Mouse (Mus musculus): ENCODE measurements around the gene Fam171a2. TPM values are rescaled to one million over a fixed set of nuclear protein-coding genes. Genes with fewer than 3 reads are reported as not detected.
A peak's percentile ranks its signal among the peaks of the same experiment; 100 is the strongest.

The Fam171a2 gene
- polyA plus RNA-seq, 1 experiment from 2014 or later, result 18.0 TPM

DNA sequence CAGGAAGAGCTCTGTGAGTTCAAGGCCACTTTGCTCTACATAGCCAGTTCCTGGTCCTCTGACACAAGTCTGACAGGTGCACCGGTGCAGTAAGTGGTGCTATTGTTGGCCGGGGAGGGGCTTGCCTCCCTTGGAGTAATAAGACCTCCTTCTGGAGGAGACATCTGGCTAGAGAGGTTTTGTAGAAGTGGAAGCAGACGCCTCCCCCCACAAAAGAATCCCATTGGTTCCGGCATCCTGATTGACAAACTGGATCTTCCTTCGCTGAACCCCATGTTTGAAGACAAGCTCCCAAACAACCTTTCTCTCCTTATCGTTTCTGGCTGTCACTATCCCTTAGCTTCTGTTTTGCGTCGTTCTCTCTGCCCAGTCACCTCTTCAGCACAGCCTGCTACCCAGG lies 845 bp upstream of the Fam171a2 start:
- Histone ChIP-seq H3K36me3 (peaks cover 6% of the 10 kb centered on the region), H3K27me3 (peaks cover 44% of the 10 kb centered on the region), H3K27ac (replicated peaks) (no peak overlapping the region; the same call in 1 of the 2 replicates), H3K9me3 (no peaks in the 10 kb centered on the region), H3K4me1 (peaks cover 42% of the 10 kb centered on the region), H3K4me3 (no peak overlapping the region), H3K9ac (replicated peaks) (no peak overlapping the region), H3K4me2 (replicated peaks) (no peak overlapping the region)
- no peak for ATAC-seq (ENCODE audit: low FRiP score, low read depth)
- WGBS, result 14% methylated on average over 8 of the region's 8 CpGs

GRCm38 (mm10) chr11:102446581-102447461 lies 661 bp downstream of the Fam171a2 start:
- peak overlapping the region; percentile 92 for H3K4me3 ChIP-seq
- peak overlapping the region; percentile 86 for H3K4me2 ChIP-seq (replicated peaks)
- no peaks in the 10 kb centered on the region for H3K9me3 ChIP-seq
- H3K4me1 ChIP-seq, result peaks cover 42% of the 10 kb centered on the region
- peak overlapping the region; percentile 97 for H3K27ac ChIP-seq (replicated peaks)
- H3K27me3 ChIP-seq, result peaks cover 37% of the 10 kb centered on the region
- H3K9ac ChIP-seq (replicated peaks), result peak overlapping the region; percentile 99
- WGBS, result under 1% methylated on average over 47 of the region's 49 CpGs
- peak; percentile 76 for ATAC-seq (ENCODE audit: low FRiP score, low read depth)
- H3K36me3 ChIP-seq, result peaks cover 18% of the 10 kb centered on the region

- no peak for ATAC-seq (ENCODE audit: low FRiP score, low read depth)
- peak overlapping the region; percentile 97 for H3K27ac ChIP-seq (replicated peaks)
These were observed 1.6 kb downstream of the Fam171a2 start for GRCm38 (mm10) chr11:102445891-102446361.

GRCm38 (mm10) chr11:102445264-102445890 lies 2.1 kb downstream of the Fam171a2 start:
- peak overlapping the region; percentile 86 for H3K4me2 ChIP-seq (replicated peaks)
- peak overlapping the region; percentile 99 for H3K9ac ChIP-seq (replicated peaks)
- peaks cover 31% of the 10 kb centered on the region for H3K27me3 ChIP-seq
- no peaks in the 10 kb centered on the region for H3K9me3 ChIP-seq
- WGBS, result 9% methylated on average over 10 of the region's 10 CpGs
- H3K4me1 ChIP-seq, result peaks cover 42% of the 10 kb centered on the region
- H3K4me3 ChIP-seq, result peak overlapping the region; percentile 92
- no peak for ATAC-seq (ENCODE audit: low FRiP score, low read depth)
- H3K36me3 ChIP-seq, result peaks cover 33% of the 10 kb centered on the region
- H3K27ac ChIP-seq (replicated peaks), result peak overlapping the region; percentile 97

More at GRCm38 (mm10) chr11:102445891-102446361, 1.6 kb downstream of the Fam171a2 start:
- H3K9me3 ChIP-seq, result no peaks in the 10 kb centered on the region
- H3K4me1 ChIP-seq, result peaks cover 42% of the 10 kb centered on the region
- WGBS, result 15% methylated on average over 7 of the region's 7 CpGs
- peak overlapping the region; percentile 99 for H3K9ac ChIP-seq (replicated peaks)
- H3K4me3 ChIP-seq, result peak overlapping the region; percentile 92
- H3K36me3 ChIP-seq, result peaks cover 27% of the 10 kb centered on the region
- H3K27me3 ChIP-seq, result peaks cover 32% of the 10 kb centered on the region
- peak overlapping the region; percentile 86 for H3K4me2 ChIP-seq (replicated peaks)

DNA sequence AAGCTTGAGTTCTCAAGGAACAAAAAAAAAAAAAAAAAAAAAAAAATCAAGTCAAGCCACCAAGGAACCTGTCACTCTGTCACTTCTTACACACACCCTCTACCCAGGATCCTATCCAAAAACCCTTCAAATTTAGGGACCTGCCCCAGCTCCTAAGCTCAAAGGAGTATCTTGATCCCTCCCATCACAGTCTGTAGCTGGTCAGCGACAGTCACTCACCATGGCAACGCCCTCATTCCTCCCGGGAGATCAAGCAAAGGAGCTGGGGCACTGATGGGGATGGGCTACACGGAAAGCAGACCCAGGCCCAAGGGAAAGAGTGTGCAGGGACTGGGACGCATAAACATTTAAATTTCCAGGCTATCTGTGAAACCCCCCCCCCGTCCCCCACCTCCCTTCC lies 2.7 kb downstream of the Fam171a2 start:
- H3K9ac ChIP-seq (replicated peaks), result peak overlapping the region; percentile 99
- H3K9me3 ChIP-seq, result no peaks in the 10 kb centered on the region
- peaks cover 31% of the 10 kb centered on the region for H3K27me3 ChIP-seq
- 0 out of 2 replicates have a peak overlapping the region, but pooled peaks have one; percentile 97 for H3K27ac ChIP-seq (replicated peaks)
- 5% methylated on average over 6 of the region's 6 CpGs for WGBS
- peaks cover 42% of the 10 kb centered on the region for H3K4me1 ChIP-seq
- H3K4me3 ChIP-seq, result peak overlapping the region; percentile 92
- no peak for ATAC-seq (ENCODE audit: low FRiP score, low read depth)
- peak overlapping the region; percentile 86 for H3K4me2 ChIP-seq (replicated peaks)
- H3K36me3 ChIP-seq, result peaks cover 39% of the 10 kb centered on the region

GRCm38 (mm10) chr11:102444321-102444720 lies 3.2 kb downstream of the Fam171a2 start:
- H3K9ac ChIP-seq (replicated peaks), result no peak overlapping the region
- peaks cover 42% of the 10 kb centered on the region for H3K4me1 ChIP-seq
- peaks cover 43% of the 10 kb centered on the region for H3K36me3 ChIP-seq
- H3K27me3 ChIP-seq, result peaks cover 31% of the 10 kb centered on the region
- H3K27ac ChIP-seq (replicated peaks), result no peak overlapping the region
- no peak for ATAC-seq (ENCODE audit: low FRiP score, low read depth)
- no peaks in the 10 kb centered on the region for H3K9me3 ChIP-seq
- no peak overlapping the region for H3K4me3 ChIP-seq
- no peak overlapping the region for H3K4me2 ChIP-seq (replicated peaks)
- 74% methylated on average over 3 of the region's 3 CpGs for WGBS

DNA sequence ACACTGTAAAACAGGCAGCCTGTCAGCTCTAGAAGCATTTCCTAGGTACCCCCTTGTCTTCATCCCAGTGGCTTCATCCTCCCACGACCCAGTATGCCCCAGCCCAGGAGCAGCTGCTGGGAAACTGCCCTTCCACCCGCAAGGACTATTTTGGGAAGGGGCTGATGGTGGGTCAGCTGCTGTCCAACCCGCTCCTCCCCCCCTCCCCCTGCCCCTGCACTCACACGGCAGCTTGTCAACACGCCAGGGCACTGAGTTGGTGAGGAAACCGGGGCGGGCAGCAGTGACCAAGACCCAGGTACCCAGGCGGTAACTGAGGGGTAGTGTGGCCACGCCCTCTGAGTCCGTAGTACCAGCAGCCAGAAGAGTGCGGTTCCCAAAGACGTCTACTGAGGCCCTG lies 3.7 kb downstream of the Fam171a2 start:
- WGBS, result 73% methylated on average over 12 of the region's 12 CpGs
- Histone ChIP-seq H3K27me3 (peaks cover 32% of the 10 kb centered on the region), H3K4me1 (peaks cover 45% of the 10 kb centered on the region), H3K4me3 (no peak overlapping the region), H3K9ac (replicated peaks) (no peak overlapping the region), H3K27ac (replicated peaks) (no peak overlapping the region), H3K36me3 (peaks cover 49% of the 10 kb centered on the region), H3K9me3 (no peaks in the 10 kb centered on the region), H3K4me2 (replicated peaks) (no peak overlapping the region)
- ATAC-seq (ENCODE audit: low FRiP score, low read depth), result no peak

GRCm38 (mm10) chr11:102442089-102442488 lies 5.4 kb downstream of the Fam171a2 start:
- Histone ChIP-seq H3K27me3 (peaks cover 29% of the 10 kb centered on the region), H3K9me3 (no peaks in the 10 kb centered on the region), H3K4me2 (replicated peaks) (no peak overlapping the region), H3K9ac (replicated peaks) (no peak overlapping the region), H3K4me3 (no peak overlapping the region), H3K36me3 (peaks cover 64% of the 10 kb centered on the region), H3K4me1 (peaks cover 53% of the 10 kb centered on the region), H3K27ac (replicated peaks) (no peak overlapping the region)
- no peak for ATAC-seq (ENCODE audit: low FRiP score, low read depth)
- 89% methylated on average over 6 of the region's 6 CpGs for WGBS

GRCm38 (mm10) chr11:102441434-102441833 lies 6.0 kb downstream of the Fam171a2 start:
- 79% methylated on average over 3 of the region's 3 CpGs for WGBS
- no peak for ATAC-seq (ENCODE audit: low FRiP score, low read depth)

DNA sequence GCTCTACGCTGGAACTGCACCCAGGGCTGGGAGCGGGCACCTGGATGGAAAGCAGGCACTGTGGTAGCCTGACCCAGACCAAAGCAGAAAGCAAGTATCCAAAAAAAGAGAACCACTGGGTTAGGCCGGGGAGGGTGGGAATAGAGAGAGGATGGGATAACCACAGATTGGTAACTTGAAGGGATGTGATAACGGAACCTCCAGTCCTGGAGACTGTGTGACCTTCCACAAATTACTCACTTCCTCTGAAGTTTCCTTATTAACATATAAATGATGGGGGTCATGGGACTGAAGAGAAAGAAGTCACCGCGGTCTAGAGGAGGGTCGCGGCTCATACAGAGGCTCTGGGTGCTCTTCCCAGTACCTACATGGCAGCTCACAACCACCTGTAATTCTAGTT lies 7.2 kb downstream of the Fam171a2 start:
- Histone ChIP-seq H3K4me3 (no peak overlapping the region), H3K4me2 (replicated peaks) (no peak overlapping the region), H3K4me1 (peaks cover 42% of the 10 kb centered on the region), H3K9me3 (no peaks in the 10 kb centered on the region), H3K27ac (replicated peaks) (no peak overlapping the region), H3K36me3 (peaks cover 81% of the 10 kb centered on the region), H3K9ac (replicated peaks) (no peak overlapping the region), H3K27me3 (peaks cover 29% of the 10 kb centered on the region)
- ATAC-seq (ENCODE audit: low FRiP score, low read depth), result no peak
- WGBS, result 91% methylated on average over 8 of the region's 8 CpGs

More at GRCm38 (mm10) chr11:102441434-102441833, 6.0 kb downstream of the Fam171a2 start:
- Histone ChIP-seq H3K4me3 (no peak overlapping the region), H3K4me1 (peaks cover 54% of the 10 kb centered on the region), H3K9me3 (no peaks in the 10 kb centered on the region), H3K27ac (replicated peaks) (no peak overlapping the region), H3K27me3 (peaks cover 29% of the 10 kb centered on the region), H3K9ac (replicated peaks) (no peak overlapping the region), H3K36me3 (peaks cover 69% of the 10 kb centered on the region), H3K4me2 (replicated peaks) (no peak overlapping the region)

GRCm38 (mm10) chr11:102439093-102440082 lies 8.1 kb downstream of the Fam171a2 start:
- Histone ChIP-seq H3K27ac (replicated peaks) (no peak overlapping the region), H3K9ac (replicated peaks) (no peak overlapping the region), H3K4me3 (no peak overlapping the region), H3K4me2 (replicated peaks) (no peak overlapping the region), H3K36me3 (peaks cover 88% of the 10 kb centered on the region), H3K4me1 (peaks cover 33% of the 10 kb centered on the region), H3K9me3 (no peaks in the 10 kb centered on the region), H3K27me3 (peaks cover 29% of the 10 kb centered on the region)
- WGBS, result 80% methylated on average over 14 of the region's 14 CpGs
- ATAC-seq (ENCODE audit: low FRiP score, low read depth), result no peak

Measured in midbrain, embryonic 12.5 days (tissue).